Mouse (Mus musculus): ENCODE measurements around the gene Eppin.

GRCm38 (mm10) chr2:164558426-164558825 is 35.0 kb downstream of the Eppin start:
- TF ChIP-seq POLR2A (IDR thresholded peaks at IDR 0.05; ENCODE audit: low read depth, low read length) (no peak), CTCF (IDR thresholded peaks at IDR 0.05; ENCODE audit: extremely low read depth, insufficient read length, insufficient replicate concordance, low read depth, low read length) (no peak)

All from small intestine, adult 2 months (tissue).